Comparison of ENCODE assay signal across 8 mouse cellular contexts in the genomic region with DNA sequence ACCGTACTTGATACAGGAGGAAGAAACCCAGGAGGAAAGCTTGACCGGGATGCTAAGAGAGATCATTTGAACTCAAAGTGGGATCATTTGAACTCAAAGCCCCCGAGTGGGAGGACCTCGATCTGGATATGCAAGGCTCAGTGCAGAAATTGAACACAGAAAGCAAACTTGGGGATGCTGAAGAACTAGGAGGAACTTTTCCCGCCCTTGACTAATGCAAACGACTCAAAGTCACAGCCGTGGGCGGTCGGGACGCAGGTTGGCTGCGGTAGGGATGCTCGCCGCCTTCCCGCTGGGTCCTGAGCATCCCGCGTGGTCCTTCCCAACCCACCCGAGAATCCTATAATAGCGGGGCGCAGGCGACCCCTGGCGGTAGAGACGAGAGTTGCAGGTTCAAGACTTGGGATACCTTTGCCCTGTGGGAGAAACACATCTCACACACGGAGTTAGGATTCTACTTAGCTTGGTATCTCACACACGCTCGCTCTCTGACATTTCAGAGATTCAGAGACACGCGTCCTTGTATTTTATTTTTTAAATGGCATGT. TPM values are rescaled to one million over a fixed set of nuclear protein-coding genes. Genes with fewer than 3 reads are reported as not detected.
A peak's percentile ranks its signal among the peaks of the same experiment; 100 is the strongest.
DNase-seq lines count a peak whose midpoint lies in the region; ATAC-seq and TF ChIP-seq lines count a peak whose summit lies in the region.

No protein-coding gene starts in this region.

- under 1% methylated on average over 27 of the region's 27 CpGs for WGBS in neural tube, embryonic 15.5 days
- under 1% methylated on average over 27 of the region's 27 CpGs for WGBS in thymus, adult 2 months

- H3K4me3 ChIP-seq in E14TG2a.4 (replicated peaks; ENCODE audit: low read length) = peak overlapping the region; percentile 76
- H3K4me3 ChIP-seq in layer of hippocampus, adult 2 months = peak overlapping the region; percentile 61
- H3K4me3 ChIP-seq in neural tube, embryonic 15.5 days (replicated peaks) = peak overlapping the region; percentile 49
- H3K4me3 ChIP-seq in thymus, adult 2 months (ENCODE audit: control insufficient read depth, insufficient read depth, low read length) = no peak overlapping the region

- no peak for TF ChIP-seq POLR2A in thymus, adult 2 months (IDR thresholded peaks at IDR 0.05; ENCODE audit: control insufficient read depth, extremely low read depth, insufficient read depth, low read length, poor library complexity)

- H3K9ac ChIP-seq in neural tube, embryonic 15.5 days (replicated peaks) = peak overlapping the region; percentile 54

- DNase-seq in cerebellum, adult 18-20 months = peak; percentile 90 to 96
- DNase-seq in forelimb bud, embryonic 11.5 days (ENCODE audit: low read depth, low spot score) = peak; percentile 78
- peak; percentile 93 to 95 for DNase-seq in heart, postnatal 36 days
- DNase-seq in layer of hippocampus, adult 2 months (ENCODE audit: low spot score in 2 of 2) = peak; percentile 91 to 94
- peak; percentile 81 to 86 for DNase-seq in lung, adult 18-20 months
- peak; percentile 82 for DNase-seq in thymus, adult 2 months

- peak; percentile 18; the same call in 1 of the 2 replicates for ATAC-seq in neural tube, embryonic 15.5 days (ENCODE audit: low FRiP score)

- H3K4me1 ChIP-seq in E14TG2a.4 (replicated peaks; ENCODE audit: low read depth, low read length) = peaks cover 38% of the 10 kb centered on the region
- peaks cover 47% of the 10 kb centered on the region for H3K4me1 ChIP-seq in neural tube, embryonic 15.5 days
- peaks cover 18% of the 10 kb centered on the region for H3K4me1 ChIP-seq in thymus, adult 2 months (replicated peaks; ENCODE audit: control insufficient read depth, insufficient read depth, low read length)

- H3K9me3 ChIP-seq in E14TG2a.4 (ENCODE audit: low read length) = no peaks in the 10 kb centered on the region
- no peaks in the 10 kb centered on the region for H3K9me3 ChIP-seq in neural tube, embryonic 15.5 days (replicated peaks)

- H3K4me2 ChIP-seq in neural tube, embryonic 15.5 days = peak overlapping the region; percentile 98

- no peaks in the 10 kb centered on the region for H3K36me3 ChIP-seq in E14TG2a.4 (ENCODE audit: insufficient read depth, low read length)
- no peaks in the 10 kb centered on the region; the same call in 1 of the 2 replicates for H3K36me3 ChIP-seq in neural tube, embryonic 15.5 days
- no peaks in the 10 kb centered on the region for H3K36me3 ChIP-seq in thymus, adult 2 months (ENCODE audit: control insufficient read depth, insufficient read depth, low read length)

- peak overlapping the region; percentile 87 for H3K27ac ChIP-seq in layer of hippocampus, adult 2 months
- no peak overlapping the region for H3K27ac ChIP-seq in neural tube, embryonic 15.5 days (replicated peaks)
- H3K27ac ChIP-seq in thymus, adult 2 months (ENCODE audit: control insufficient read depth, insufficient read depth, low read length) = no peak overlapping the region

- intact Hi-C loops in heart, postnatal 36 days (cut with DNase I) = loop anchor here (1.0 to 5.0 kb wide), 3 partner anchors 42 to 165 kb away; a partner anchor contains a TSS

- TF ChIP-seq CTCF in E14TG2a.4 (conservative IDR thresholded peaks at IDR 0.05; ENCODE audit: low read length) = no peak
- TF ChIP-seq CTCF in layer of hippocampus, adult 2 months (conservative IDR thresholded peaks at IDR 0.05) = peak; percentile 99
- TF ChIP-seq CTCF in thymus, adult 2 months (IDR thresholded peaks at IDR 0.05; ENCODE audit: borderline replicate concordance, control insufficient read depth, extremely low read depth, insufficient read depth, low read length, poor library complexity) = peak; percentile 94

- H3K27me3 ChIP-seq in E14TG2a.4 (ENCODE audit: insufficient read depth, low read length) = peaks cover 22% of the 10 kb centered on the region
- peaks cover 19% of the 10 kb centered on the region for H3K27me3 ChIP-seq in neural tube, embryonic 15.5 days (replicated peaks)
- H3K27me3 ChIP-seq in thymus, adult 2 months (ENCODE audit: control insufficient read depth, insufficient read depth, low read length) = peaks cover 7% of the 10 kb centered on the region; the same call in 1 of the 2 replicates

RNA-seq across cellular contexts. Expression of a gene that starts 2.0 kb away (rescaled TPM):
- total RNA-seq in heart, postnatal 36 days (2021) = 10 to 100 TPM; 43.4 to 48.0 TPM
- 10 to 100 TPM; 51.7 to 51.9 TPM for total RNA-seq in layer of hippocampus, adult 2 months (2021)
- polyA plus RNA-seq in neural tube, embryonic 15.5 days (2015; fragmentation: Nextera tagmentation; extraction: Ambion mirVana) = 78.5 and 93.5 TPM in 2 replicates
- polyA plus RNA-seq in thymus, adult 2 months (2012; rRNA removed) = 62.3 and 63.6 TPM in 2 replicates

RNA-seq across cellular contexts. Expression of a gene that starts 16.7 kb away (rescaled TPM):
- 10 to 100 TPM; 10.4 to 11.2 TPM for total RNA-seq in heart, postnatal 36 days (2021)
- 10 to 100 TPM; 18.1 to 19.5 TPM for total RNA-seq in layer of hippocampus, adult 2 months (2021)
- polyA plus RNA-seq in neural tube, embryonic 15.5 days (2015; fragmentation: Nextera tagmentation; extraction: Ambion mirVana) = 22.2 and 23.0 TPM in 2 replicates
- polyA plus RNA-seq in thymus, adult 2 months (2012; rRNA removed) = 7.5 and 8.0 TPM in 2 replicates

RNA-seq across cellular contexts. Expression of a gene that starts 17.0 kb away (rescaled TPM):
- 10 to 100 TPM; 35.8 to 44.2 TPM for total RNA-seq in heart, postnatal 36 days (2021)
- total RNA-seq in layer of hippocampus, adult 2 months (2021) = 1 to 10 TPM; 6.1 to 6.9 TPM
- 1.9 and 2.1 TPM in 2 replicates for polyA plus RNA-seq in neural tube, embryonic 15.5 days (2015; fragmentation: Nextera tagmentation; extraction: Ambion mirVana)
- 13.6 and 14.2 TPM in 2 replicates for polyA plus RNA-seq in thymus, adult 2 months (2012; rRNA removed)

RNA-seq across cellular contexts. Expression of a gene that starts 32.7 kb away (rescaled TPM):
- under 1 TPM; 0.14 to 0.86 TPM for total RNA-seq in heart, postnatal 36 days (2021)
- 10 to 100 TPM; 12.8 to 14.1 TPM for total RNA-seq in layer of hippocampus, adult 2 months (2021)
- 0.09 and 0.18 TPM in 2 replicates for polyA plus RNA-seq in neural tube, embryonic 15.5 days (2015; fragmentation: Nextera tagmentation; extraction: Ambion mirVana)
- 1.8 and 1.9 TPM in 2 replicates for polyA plus RNA-seq in thymus, adult 2 months (2012; rRNA removed)

RNA-seq across cellular contexts. Expression of a gene that starts 39.3 kb away (rescaled TPM):
- 10 to 100 TPM; 11.8 to 12.0 TPM for total RNA-seq in heart, postnatal 36 days (2021)
- 10 to 100 TPM; 36.4 to 36.5 TPM for total RNA-seq in layer of hippocampus, adult 2 months (2021)
- polyA plus RNA-seq in neural tube, embryonic 15.5 days (2015; fragmentation: Nextera tagmentation; extraction: Ambion mirVana) = 21.6 and 22.2 TPM in 2 replicates
- polyA plus RNA-seq in thymus, adult 2 months (2012; rRNA removed) = 134 and 137 TPM in 2 replicates

Comparison
In these comparisons a context has a peak if more than half of its experiments do, and no peak if none do; other contexts are left out.
1. RNA of a gene that starts 17.0 kb away (total RNA-seq): 35.8 to 44.2 TPM in heart, postnatal 36 days; 6.1 to 6.9 TPM in layer of hippocampus, adult 2 months; every median in the first group is over 4 times any median in the second.
2. Peak in every context shown above with its lines, with median percentiles within 50 percentile points of each other: DNase-seq.